Mouse (Mus musculus) gastrocnemius, postnatal 4 days (tissue): ENCODE results near the gene Gm8374. TPM values are rescaled to one million over a fixed set of nuclear protein-coding genes. Genes with fewer than 3 reads are reported as not detected.
"Not testable (repeated sequence)": the region's sequence is repeated elsewhere in the genome, so short reads cannot be mapped to it uniquely, and the experiment has no call there.

Experiments used
- DNase-seq, 2 experiments: peaks; one replicate each; pipeline ENCODE4 v3.0.0; 2021 to 2022; ENCODE audit warnings: low spot score in 2 of 2, mixed read lengths in 2 of 2
- long read RNA-seq, 2 experiments: library from polyadenylated mRNA; stranded (forward); transcript quantifications; one replicate each; pipeline ENCODE4 v2.0.0; 2021
- total RNA-seq, 2 experiments: library from RNA; stranded (reverse); gene quantifications; 2 replicates each; pipeline ENCODE4 v1.2.3; 2021

Gene Gm8374
- total RNA-seq = not detected
- long read RNA-seq, experiment 1 = 0 reads
- long read RNA-seq, experiment 2 = 0 reads

DNA sequence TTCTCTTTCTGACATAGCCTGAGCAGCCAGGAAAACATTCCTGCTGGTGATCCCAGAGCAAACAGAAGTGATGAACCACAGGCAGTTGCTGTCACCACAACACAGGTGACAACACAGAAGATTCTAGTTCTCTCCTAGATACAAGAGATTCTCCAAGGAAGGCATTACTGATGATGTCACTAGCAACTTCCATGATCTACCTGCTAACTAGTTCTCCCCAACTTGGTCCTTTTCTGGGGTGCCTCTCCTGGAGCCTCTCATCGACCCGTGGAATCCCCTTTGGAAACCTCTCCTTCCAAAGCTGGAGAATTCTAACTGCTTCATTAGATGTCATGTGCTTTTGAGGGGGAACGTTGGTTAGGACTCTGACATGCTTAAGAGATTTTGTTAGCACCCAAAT lies at the start of gene Gm8374:
Gene Gm8374 (minus strand): TSS at position 101 of the 400 bp plus-strand sequence.
- DNase-seq = not testable (repeated sequence)

DNA sequence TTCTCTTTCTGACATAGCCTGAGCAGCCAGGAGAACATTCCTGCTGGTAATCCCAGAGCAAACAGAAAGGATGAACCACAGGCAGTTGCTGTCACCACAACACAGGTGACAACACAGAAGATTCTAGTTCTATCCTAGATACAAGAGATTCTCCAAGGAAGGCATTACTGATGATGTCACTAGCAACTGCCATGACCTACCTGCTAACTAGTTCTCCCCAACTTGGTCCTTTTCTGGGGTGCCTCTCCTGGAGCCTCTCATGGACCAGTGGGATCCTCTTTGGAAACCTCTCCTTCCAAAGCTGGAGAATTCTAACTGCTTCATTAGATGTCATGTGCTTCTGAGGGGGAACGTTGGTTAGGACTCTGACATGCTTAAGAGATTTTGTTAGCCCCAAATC lies 32.6 kb downstream of the Gm8374 start, which contains the start of gene Gm5797:
Gene Gm5797 (minus strand): TSS at position 101 of the 400 bp plus-strand sequence.
- DNase-seq = not testable (repeated sequence)

GRCm38 (mm10) chr14:7315093-7315492 lies 49.8 kb downstream of the Gm8374 start:
- peak in 1 of 2 experiments; percentile 4 for DNase-seq

DNA sequence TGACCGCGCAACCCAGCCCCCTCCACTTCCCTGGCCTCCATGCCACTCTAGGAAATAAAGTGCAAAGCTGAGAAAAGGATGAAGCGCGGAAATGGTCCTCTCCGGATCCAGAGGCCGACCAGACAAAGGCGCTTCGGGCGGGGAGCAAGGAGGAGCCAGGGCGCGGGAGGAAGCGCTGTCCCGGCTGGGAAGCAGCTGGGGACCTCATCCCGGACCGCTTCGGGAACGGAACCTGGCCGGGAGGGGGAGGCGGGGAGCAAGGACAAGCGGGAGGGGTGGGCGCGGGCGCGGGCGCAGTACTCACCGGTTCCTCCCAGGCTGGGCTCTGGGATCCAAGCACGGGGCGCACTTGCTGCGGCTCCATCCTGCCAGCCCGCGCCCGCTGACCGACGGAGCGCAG lies 50.3 kb downstream of the Gm8374 start, which contains the start of gene Gm3739:
Gene Gm3739 (minus strand): TSS at position 389 of the 400 bp plus-strand sequence.
- DNase-seq = peak in 1 of 2 experiments; percentile 7

Other genes with a start within 250 kb of the Gm8374 start
- under 1 TPM in 1 of 2 experiments, not detected in 1; 0.15 TPM for gene Gm6676, start 239.7 kb downstream of the Gm8374 start, total RNA-seq
- under 1 TPM; 0.49 TPM for gene Gm3512, start 190.6 kb downstream of the Gm8374 start, total RNA-seq
- gene Gm16434, start 170.6 kb downstream of the Gm8374 start, total RNA-seq = under 1 TPM in 1 of 2 experiments, not detected in 1; 0.15 TPM
- not detected for gene Gm3727, start 100.4 kb downstream of the Gm8374 start, total RNA-seq
- gene Gm3739, start 50.1 kb downstream of the Gm8374 start, total RNA-seq = under 1 TPM; 0.22 to 0.31 TPM
- gene Gm5797, start 32.7 kb downstream of the Gm8374 start, total RNA-seq = not detected
- not detected for gene Gm3755, start 85.8 kb upstream of the Gm8374 start, total RNA-seq
- gene Gm3752, start 118.6 kb upstream of the Gm8374 start, total RNA-seq = under 1 TPM in 1 of 2 experiments, not detected in 1; 0.86 TPM
- gene Gm3558, start 203.4 kb upstream of the Gm8374 start, total RNA-seq = 1 to 10 TPM; 3.5 to 4.1 TPM
- gene Gm10338, start 230.5 kb upstream of the Gm8374 start, total RNA-seq = not detected